Mouse (Mus musculus) liver, postnatal 0 days (tissue): ENCODE data around the gene Rasal2.

Experiments used
- CTCF ChIP-seq: sonication (generic); IDR thresholded peaks from 2 replicates; pipeline ENCODE4 v1.5.1; 2016; ENCODE audit warnings: antibody characterized with exemption, low read depth
- EP300 ChIP-seq: IDR thresholded peaks from 2 replicates; pipeline ENCODE4 v1.6.1; 2016; ENCODE audit warnings: antibody characterized with exemption, low read depth, mild to moderate bottlenecking

GRCm38 (mm10) chr1:157409648-157410047, 2.7 kb downstream of the Rasal2 start:
- no peak for TF ChIP-seq CTCF
- no peak for TF ChIP-seq EP300
